Mouse (Mus musculus) limb, embryonic 14.5 days (tissue): ENCODE data around the gene D930048N14Rik. TPM values are rescaled to one million over a fixed set of nuclear protein-coding genes. Genes with fewer than 3 reads are reported as not detected.

ENCODE experiments used
- ATAC-seq: fragments of 200-750 bp; cut with Nextera tagmentation; 2 replicates; pipeline ENCODE4 v1.8.0; 2017; ENCODE audit warnings: low read depth, moderate number of reproducible peaks, moderate TSS enrichment; ENCODE audit not compliant: low FRiP score
- DNase-seq: peaks from one replicate; pipeline ENCODE4 v3.0.0-alpha.2; 2015; ENCODE audit warnings: low spot score
- H3K27ac ChIP-seq: fragments of 300-500 bp; sonication (generic); replicated peaks from 2 replicates; pipeline ENCODE4 v1.5.1; 2014; ENCODE audit warnings: low read depth, mild to moderate bottlenecking, low read length, moderate library complexity, mixed read lengths
- H3K27me3 ChIP-seq: fragments of 300-500 bp; sonication (generic); 2 replicates; pipeline ENCODE4 v1.6.1; 2014; ENCODE audit warnings: low read length, mixed read lengths; ENCODE audit not compliant: control insufficient read depth, insufficient read depth
- H3K36me3 ChIP-seq: fragments of 300-500 bp; sonication (generic); 2 replicates; pipeline ENCODE4 v1.6.1; 2014; ENCODE audit warnings: mild to moderate bottlenecking, low read length, moderate library complexity, mixed read lengths; ENCODE audit not compliant: control insufficient read depth, insufficient read depth
- H3K4me1 ChIP-seq: fragments of 300-500 bp; sonication (generic); 2 replicates; pipeline ENCODE4 v1.6.1; 2014; ENCODE audit warnings: antibody characterized with exemption, low read length, mixed read lengths; ENCODE audit not compliant: control insufficient read depth, insufficient read depth
- H3K4me2 ChIP-seq: fragments of 300-500 bp; sonication (generic); replicated peaks from 2 replicates; pipeline ENCODE4 v1.6.1; 2014; ENCODE audit warnings: low read depth, mild to moderate bottlenecking, low read length, moderate library complexity; ENCODE audit not compliant: severe bottlenecking
- H3K4me3 ChIP-seq: fragments of 300-500 bp; sonication (generic); replicated peaks from 2 replicates; pipeline ENCODE4 v1.5.1; 2014; ENCODE audit warnings: low read length
- H3K9ac ChIP-seq: fragments of 300-500 bp; sonication (generic); 2 replicates; pipeline ENCODE4 v1.6.1; 2014; ENCODE audit warnings: mild to moderate bottlenecking, low read depth, low read length, moderate library complexity; ENCODE audit not compliant: severe bottlenecking
- H3K9me3 ChIP-seq: fragments of 300-500 bp; sonication (generic); 2 replicates; pipeline ENCODE4 v1.6.1; 2016; ENCODE audit warnings: low read length; ENCODE audit not compliant: control insufficient read depth
- POLR2A ChIP-seq: fragments of 200-500 bp; IDR thresholded peaks from 2 replicates; pipeline ENCODE4 v1.8.0; 2012; ENCODE audit warnings: inconsistent platforms, mild to moderate bottlenecking, moderate library complexity, borderline replicate concordance; ENCODE audit not compliant: insufficient read depth, insufficient read length; ENCODE audit errors: extremely low read depth
- WGBS: fragments of 180-500 bp; shearing (Covaris S2); extraction: QIAGEN DNeasy Blood & Tissue Kit; methylation state at CpG from one replicate; pipeline ENCODE4 v1.1.7; 2014; 5-methylcytosine and 5-hydroxymethylcytosine counted together
- polyA plus RNA-seq, 2 experiments: library from polyadenylated mRNA; depleted of rRNA in 1 of 2; stranded (reverse) in 1 of 2; unstranded in 1 of 2; fragments of >200 nt; fragmentation: Nextera tagmentation in 1 of 2; extraction: Ambion mirVana in 1 of 2; gene quantifications; 2 replicates each; pipeline versions ENCODE4 v1.2.1 to v1.2.3; 2012 to 2014

The D930048N14Rik gene
- polyA plus RNA-seq, 2 experiments, result 4.5 to 13.0 TPM

DNA sequence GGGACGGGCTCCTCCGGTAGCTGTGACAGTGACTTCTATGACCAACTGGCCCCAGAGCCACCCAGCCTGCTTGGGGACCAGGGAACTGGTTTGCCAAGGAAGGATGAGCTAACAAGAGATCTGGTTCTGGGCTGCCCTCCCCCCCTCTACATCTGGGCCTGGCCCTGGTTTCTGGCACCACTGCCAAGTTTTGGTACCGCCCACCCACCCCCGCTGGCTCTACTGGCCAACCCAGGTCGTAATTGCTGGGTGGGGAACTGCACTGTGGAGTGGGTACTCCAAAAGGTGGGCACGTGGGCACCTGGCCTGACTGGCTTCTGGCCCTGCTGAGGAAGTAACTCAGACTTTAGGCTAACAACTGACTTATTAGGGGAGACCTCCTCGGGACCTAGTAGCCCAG is 10.0 kb upstream of the D930048N14Rik start:
- WGBS, result 83% methylated on average over 7 of the region's 7 CpGs
- no peaks in the 10 kb centered on the region for H3K9me3 ChIP-seq
- no peaks in the 10 kb centered on the region for H3K27me3 ChIP-seq
- H3K9ac ChIP-seq, result no peak overlapping the region
- no peak overlapping the region for H3K4me2 ChIP-seq
- no peak overlapping the region for H3K4me3 ChIP-seq
- ATAC-seq (no peak), DNase-seq (no peak)
- TF ChIP-seq POLR2A, result no peak
- H3K36me3 ChIP-seq, result peaks cover 33% of the 10 kb centered on the region
- no peak overlapping the region for H3K27ac ChIP-seq
- H3K4me1 ChIP-seq, result peaks cover 5% of the 10 kb centered on the region; the same call in 1 of the 2 replicates

DNA sequence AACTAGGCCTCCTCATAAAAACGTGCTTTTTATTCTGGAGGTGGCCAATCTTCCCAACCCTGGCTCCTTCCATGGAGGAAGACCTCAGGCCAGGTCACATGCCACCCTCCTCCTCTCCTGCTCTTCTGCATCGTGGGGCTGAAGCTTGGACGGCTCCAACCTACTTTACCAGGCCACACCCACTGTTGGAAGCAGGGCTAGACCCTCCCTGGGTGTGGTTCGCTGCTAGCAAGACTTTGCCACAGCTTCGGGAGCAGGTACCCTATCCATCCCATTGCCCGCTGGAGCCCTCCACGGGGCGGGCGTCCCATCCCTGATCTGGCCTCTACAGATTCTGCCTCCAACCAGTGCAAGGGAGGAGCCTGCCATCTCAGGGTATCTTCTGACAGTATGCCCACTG is 7.6 kb upstream of the D930048N14Rik start:
- WGBS, result 80% methylated on average over 9 of the region's 9 CpGs
- H3K4me2 ChIP-seq, result no peak overlapping the region
- no peak overlapping the region for H3K9ac ChIP-seq

DNA sequence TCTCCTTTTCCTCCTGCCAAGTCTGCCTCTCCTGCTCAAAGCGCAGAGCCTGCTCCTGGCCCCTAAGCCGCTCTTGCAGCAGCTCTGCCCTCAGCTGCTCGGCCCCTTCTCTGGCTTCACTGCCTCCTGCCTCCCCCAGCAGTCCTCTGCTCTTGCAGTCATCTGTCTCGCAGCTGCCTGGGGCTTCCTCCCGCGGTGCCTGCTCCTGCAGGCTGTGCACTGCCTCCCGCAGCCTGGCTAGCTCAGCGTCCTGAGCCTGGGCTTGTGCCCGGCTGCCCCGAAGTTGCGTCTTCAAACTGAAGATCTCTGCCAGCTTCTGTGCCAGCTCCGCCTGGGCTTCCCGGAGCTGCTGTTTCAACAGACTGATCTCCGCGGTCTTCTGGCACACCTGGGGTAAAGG is 7.0 kb upstream of the D930048N14Rik start:
- Histone ChIP-seq H3K4me3 (no peak overlapping the region), H3K27ac (no peak overlapping the region), H3K4me2 (no peak overlapping the region), H3K4me1 (peaks cover 6% of the 10 kb centered on the region), H3K36me3 (peaks cover 35% of the 10 kb centered on the region), H3K27me3 (no peaks in the 10 kb centered on the region), H3K9me3 (no peaks in the 10 kb centered on the region), H3K9ac (no peak overlapping the region)
- WGBS, result 57% methylated on average over 15 of the region's 15 CpGs
- no peak for TF ChIP-seq POLR2A
- peak; percentile 50 for ATAC-seq
- no peak for DNase-seq

More for the DNA sequence above, 7.6 kb upstream of the D930048N14Rik start:
- Histone ChIP-seq H3K27ac (no peak overlapping the region), H3K9me3 (no peaks in the 10 kb centered on the region), H3K36me3 (peaks cover 35% of the 10 kb centered on the region), H3K4me1 (peaks cover under 1% of the 10 kb centered on the region), H3K4me3 (no peak overlapping the region), H3K27me3 (no peaks in the 10 kb centered on the region)
- ATAC-seq (no peak), DNase-seq (no peak)
- no peak for TF ChIP-seq POLR2A

DNA sequence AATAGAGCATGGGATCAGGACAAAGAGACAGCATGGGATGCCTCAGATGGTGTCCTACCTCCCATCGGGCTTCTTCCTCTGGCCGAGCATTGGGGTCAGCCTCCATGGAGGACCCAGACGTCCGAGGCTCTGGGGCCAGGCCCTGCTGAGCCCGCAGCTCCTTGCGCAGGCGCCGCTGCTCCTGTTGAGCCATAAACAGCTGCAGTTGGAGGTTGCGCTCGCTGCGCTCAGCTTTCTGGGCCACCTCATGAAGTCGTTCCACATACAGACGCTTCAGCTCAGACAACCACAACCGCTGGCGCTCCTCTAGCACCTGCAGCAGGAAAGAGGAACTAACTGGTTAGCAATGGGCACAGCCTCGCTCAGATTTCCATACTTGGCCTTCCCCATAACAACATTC is 6.5 kb upstream of the D930048N14Rik start:
- TF ChIP-seq POLR2A, result no peak
- H3K36me3 ChIP-seq, result peaks cover 35% of the 10 kb centered on the region
- ATAC-seq, result no peak
- 69% methylated on average over 13 of the region's 16 CpGs for WGBS
- H3K4me1 ChIP-seq, result peaks cover 10% of the 10 kb centered on the region
- H3K4me3 ChIP-seq, result no peak overlapping the region
- no peak overlapping the region for H3K27ac ChIP-seq
- no peak for DNase-seq
- no peaks in the 10 kb centered on the region for H3K27me3 ChIP-seq
- no peak overlapping the region for H3K9ac ChIP-seq
- no peaks in the 10 kb centered on the region for H3K9me3 ChIP-seq
- H3K4me2 ChIP-seq, result no peak overlapping the region

DNA sequence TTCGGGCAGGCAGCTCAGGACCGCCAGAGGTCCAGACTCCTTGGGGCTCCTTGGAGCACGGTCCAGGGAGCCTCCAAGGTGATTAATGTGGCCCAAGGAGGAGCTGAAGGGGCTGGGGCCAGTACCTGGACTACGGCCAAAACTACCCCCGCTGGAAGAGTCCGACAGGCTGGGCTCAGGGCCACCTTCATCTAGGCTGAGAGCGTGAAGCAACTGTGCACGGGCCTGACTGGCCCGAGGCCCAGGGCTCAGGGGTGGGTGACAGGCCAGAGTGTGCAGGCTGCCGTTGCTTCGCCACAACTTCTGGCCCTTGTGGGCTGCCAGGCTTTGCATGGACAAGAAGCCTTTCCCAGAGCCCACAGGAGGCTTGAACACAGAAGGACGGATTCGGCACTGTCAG is 5.5 kb upstream of the D930048N14Rik start:
- H3K4me1 ChIP-seq, result peaks cover 20% of the 10 kb centered on the region
- no peak overlapping the region for H3K4me3 ChIP-seq
- ATAC-seq (no peak), DNase-seq (no peak)
- peaks cover 35% of the 10 kb centered on the region for H3K36me3 ChIP-seq
- no peak overlapping the region for H3K27ac ChIP-seq
- H3K27me3 ChIP-seq, result no peaks in the 10 kb centered on the region
- H3K4me2 ChIP-seq, result no peak overlapping the region
- WGBS, result 76% methylated on average over 13 of the region's 13 CpGs
- no peak for TF ChIP-seq POLR2A
- H3K9ac ChIP-seq, result no peak overlapping the region
- no peaks in the 10 kb centered on the region for H3K9me3 ChIP-seq

DNA sequence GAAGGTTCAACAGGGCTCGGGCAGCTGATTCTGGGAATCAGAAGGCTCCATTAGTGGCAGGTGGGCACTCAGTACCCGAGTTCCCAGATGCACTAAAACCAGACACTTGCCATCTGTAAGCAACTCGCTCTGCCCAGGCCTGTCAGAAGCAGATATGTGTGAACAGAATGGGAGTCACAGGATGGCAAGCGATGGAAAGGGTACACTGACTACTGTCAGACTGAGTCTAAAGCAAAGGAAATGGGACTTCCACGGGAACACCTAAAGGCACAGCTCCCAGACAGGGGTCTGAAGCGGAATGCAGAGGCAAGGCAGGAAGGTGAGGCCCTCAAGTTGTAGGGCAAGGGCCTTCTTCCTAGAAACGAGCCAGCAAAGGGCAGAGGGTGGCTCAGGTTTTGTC is 4.5 kb upstream of the D930048N14Rik start:
- Histone ChIP-seq H3K27me3 (no peaks in the 10 kb centered on the region), H3K9ac (no peak overlapping the region), H3K4me2 (no peak overlapping the region), H3K4me1 (peaks cover 21% of the 10 kb centered on the region), H3K4me3 (no peak overlapping the region), H3K9me3 (no peaks in the 10 kb centered on the region), H3K27ac (no peak overlapping the region), H3K36me3 (peaks cover 35% of the 10 kb centered on the region)
- TF ChIP-seq POLR2A, result no peak
- no peak for DNase-seq
- WGBS, result 70% methylated on average over 7 of the region's 7 CpGs
- no peak for ATAC-seq
